Mouse (Mus musculus) monocyte, adult 2 months (primary cell): ENCODE results near the gene Ankle2.
A peak's percentile ranks its signal among the peaks of the same experiment; 100 is the strongest.

ENCODE experiments used
- DNase-seq, 2 experiments: peaks; one replicate each; pipeline ENCODE4 v3.0.0; 2022; ENCODE audit warnings: low spot score in 2 of 2, low read depth in 1 of 2

Ankle2 gene

DNA sequence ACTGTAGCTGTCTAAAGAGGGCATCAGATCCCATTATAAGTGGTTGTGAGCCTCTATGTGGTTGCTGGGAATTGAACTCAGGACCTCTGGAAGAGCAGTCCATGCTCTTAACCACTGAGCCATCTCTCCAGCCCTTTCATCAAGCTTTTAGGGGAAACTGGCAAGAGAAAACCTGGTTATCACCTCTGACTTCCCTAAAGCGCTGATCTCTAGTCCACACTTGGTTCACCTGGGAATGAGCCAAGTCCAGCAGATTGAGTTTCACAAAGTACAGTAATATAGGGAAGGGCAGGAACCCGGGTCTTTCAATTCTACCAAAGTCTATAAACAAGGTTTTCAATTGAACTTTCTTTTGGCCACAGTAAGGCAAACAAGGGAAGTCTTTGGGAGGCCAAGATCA lies 51.2 kb downstream of the Ankle2 start:
- no peak for DNase-seq

DNA sequence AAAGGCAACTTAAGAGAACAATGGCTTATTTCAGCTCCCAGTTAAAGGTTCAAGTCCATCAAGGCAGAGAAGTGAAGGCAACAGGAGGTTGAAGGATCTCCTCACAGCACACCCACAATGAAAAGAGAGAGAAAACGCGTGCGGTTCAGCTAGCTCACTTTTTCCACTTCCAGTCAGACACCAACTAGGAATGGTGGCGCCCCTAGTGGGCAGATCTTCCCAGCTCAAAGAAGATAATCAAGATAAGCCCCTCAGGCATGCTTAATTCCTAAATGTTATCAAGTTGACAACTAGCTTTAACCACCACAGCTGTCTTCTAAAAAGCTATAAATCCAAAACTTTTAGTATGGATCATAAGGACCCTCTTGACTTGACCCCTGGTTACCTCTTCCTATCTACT lies 53.7 kb downstream of the Ankle2 start:
- DNase-seq: peak; percentile 45 to 49

DNA sequence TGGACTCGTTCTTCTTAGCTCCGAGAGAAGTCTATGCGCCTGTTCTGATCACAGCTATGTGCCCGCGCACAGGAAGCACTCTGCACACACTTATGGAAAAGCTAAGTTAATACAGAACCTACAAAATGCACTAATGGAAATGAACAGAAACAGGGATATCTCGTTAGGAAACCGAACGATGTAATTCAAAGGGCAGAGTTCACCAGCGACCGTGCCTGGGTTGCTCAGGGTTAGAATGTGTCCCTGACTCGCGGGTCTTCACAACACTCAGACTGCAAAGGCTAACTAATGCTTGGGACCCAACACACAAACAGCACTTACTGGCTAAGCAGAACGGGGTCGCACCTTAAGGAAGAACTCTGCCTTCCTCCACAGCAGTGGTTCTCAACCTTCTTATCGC lies 54.4 kb downstream of the Ankle2 start:
- DNase-seq: no peak

DNA sequence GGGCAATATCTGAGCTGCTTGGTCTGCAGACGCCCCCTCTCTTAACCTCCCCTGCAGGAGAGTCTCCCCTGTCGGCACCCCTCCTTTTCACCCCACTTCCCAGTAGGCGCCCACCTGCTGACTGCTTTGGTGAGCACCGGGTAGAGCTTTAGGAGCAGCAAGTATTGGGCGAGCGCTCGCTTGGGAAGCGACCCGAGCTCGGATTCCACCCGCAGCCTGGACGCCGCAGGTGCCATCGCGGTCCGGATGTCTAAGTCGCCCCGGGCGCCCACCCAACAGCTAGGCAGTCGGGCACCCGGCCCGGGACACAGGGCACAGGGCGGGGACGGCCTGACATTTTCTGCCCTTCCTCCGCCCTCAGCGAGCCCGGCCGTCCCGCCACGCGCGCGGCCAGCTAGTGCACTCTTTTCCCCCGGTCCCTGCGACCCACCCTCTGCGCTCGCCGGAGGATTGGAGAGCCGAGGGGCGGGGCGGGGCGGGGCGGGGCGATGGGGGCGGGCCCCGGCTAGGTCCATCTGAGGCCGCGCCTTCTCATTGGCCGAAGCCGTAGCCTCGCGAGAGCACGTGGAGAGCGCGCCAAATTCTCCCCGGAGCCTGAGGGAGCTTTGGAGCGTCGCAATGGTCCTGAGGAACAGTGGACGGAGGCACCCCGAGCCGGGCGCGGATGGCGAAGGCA lies 55.1 kb downstream of the Ankle2 start, which contains the start of the genes Pxmp2 and Pole:
Gene Pxmp2 (minus strand): TSS at position 417 of the 676 bp plus-strand sequence.
Gene Pole (plus strand): TSS at position 537 of the 676 bp plus-strand sequence.
- peak; percentile 66 to 77 for DNase-seq

DNA sequence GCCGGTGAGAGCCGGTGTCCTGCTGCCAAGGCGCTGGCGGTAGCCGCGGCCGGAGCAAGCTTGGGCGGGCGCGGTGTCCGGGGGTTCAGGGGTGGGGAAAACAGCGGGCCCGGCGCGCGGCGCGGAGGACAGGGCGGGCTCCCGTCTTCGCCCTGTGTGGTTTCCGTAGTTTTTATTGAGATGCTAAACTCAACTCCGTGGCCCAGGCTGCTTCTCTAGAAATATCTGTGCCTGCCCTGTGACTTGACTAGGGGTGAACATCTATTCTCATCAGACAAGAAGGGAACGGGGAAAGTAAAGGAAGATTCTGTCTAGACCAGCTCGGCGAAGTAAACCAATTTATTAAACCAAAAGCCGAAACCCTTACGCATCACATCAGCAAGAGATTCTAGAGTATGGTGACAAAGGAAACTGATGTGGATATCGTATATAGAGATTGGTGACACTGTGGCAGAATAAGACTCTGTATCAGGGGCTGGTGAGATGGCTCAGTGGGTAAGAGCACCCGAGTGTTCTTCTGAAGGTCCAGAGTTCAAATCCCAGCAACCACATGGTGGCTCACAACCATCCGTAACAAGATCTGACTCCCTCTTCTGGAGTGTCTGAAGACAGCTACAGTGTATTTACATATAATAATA lies 55.8 kb downstream of the Ankle2 start:
- no peak for DNase-seq

DNA sequence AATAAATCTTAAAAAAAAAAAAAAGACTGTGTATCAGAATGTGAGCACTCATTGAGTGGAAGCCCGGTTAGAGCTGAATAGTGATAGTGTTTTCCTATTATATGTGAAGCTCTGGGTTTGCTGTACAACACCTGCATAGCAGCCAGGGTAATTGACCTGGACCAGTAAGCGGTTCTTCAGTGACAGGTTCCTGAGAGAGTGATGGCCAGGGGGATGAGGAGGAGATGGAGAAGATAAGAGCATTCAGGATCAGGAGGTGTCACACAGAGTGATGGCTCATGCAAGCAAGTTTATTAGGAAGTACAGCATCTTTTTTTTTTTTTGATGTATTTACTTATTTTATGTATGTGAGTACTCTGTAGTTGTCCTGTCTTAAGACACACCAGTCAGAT lies 56.3 kb downstream of the Ankle2 start:
- no peak for DNase-seq

DNA sequence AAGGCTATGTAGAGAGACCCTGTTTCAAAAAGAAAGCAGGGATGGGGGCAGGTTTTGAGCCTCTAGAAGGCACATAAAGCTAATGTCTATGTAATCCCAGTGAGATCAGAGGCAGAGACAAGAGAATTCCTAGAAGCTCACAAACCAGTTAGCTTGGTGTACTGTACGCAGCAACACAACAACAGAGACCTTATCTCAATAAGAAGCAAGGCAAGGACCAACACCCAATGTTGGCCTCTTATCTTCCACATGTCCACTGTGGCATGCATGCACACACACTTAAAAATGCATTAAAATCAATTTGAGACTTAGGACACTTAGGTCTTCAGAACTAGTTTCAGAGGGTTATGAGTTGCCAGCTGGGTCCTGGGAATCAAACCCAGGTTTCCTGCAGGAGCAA lies 60.8 kb downstream of the Ankle2 start:
- DNase-seq: no peak

DNA sequence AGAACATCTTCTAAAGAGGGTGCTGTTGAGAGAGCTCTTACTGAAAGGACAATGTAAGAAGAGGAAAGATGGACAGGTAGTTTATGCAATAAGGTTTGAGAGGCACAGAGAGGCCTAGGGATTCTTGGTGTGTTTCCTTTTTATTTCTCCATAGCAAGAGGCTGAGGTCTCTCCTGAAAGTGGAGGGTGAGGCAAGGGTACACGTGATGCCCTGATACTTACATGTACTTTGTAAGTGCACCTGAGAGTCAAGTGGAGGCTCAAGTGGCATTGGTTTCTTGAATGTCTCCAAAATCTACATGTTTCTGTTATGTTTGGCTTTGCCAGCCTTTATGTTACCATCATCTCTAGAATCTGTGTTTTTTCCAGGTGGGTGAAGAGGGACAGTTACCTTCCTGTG lies 65.8 kb downstream of the Ankle2 start:
- no peak for DNase-seq

DNA sequence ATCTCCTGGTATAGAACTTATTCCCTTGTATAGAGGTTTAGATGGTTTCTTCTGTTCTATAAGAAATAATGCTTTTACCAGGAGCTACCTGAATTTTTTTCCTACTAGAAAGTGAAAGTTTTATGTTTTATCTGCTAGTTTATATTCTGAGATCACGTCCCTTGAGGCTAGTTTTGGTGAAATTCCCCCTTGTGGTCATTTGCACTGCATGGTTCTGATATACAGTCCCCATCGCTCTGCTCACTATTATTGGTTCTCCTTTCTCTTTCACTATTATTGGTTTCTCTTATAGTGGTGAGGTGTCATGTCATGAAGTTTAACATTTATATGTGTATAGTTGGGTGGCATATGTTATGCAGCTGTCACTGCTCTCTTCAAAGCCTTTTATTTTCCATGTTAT lies 69.8 kb downstream of the Ankle2 start:
- no peak for DNase-seq
